Mouse (Mus musculus) liver, adult 2 months (tissue): Measurements from ENCODE around the gene Lefty2. TPM values are rescaled to one million over a fixed set of nuclear protein-coding genes. Genes with fewer than 3 reads are reported as not detected.
A peak's percentile ranks its signal among the peaks of the same experiment; 100 is the strongest.

Source experiments
- DNase-seq: peaks from one replicate; pipeline ENCODE4 v3.0.0-alpha.2; 2011; ENCODE audit warnings: low read depth, low spot score; ENCODE audit errors: extremely low read depth
- H3K27ac ChIP-seq: fragments of 200-500 bp; replicated peaks from 2 replicates; pipeline ENCODE4 v1.5.1; 2012; ENCODE audit warnings: low read depth, mild to moderate bottlenecking, control low read depth, inconsistent platforms, low read length; ENCODE audit not compliant: insufficient read depth
- H3K27me3 ChIP-seq: fragments of 200-500 bp; 2 replicates; pipeline ENCODE4 v1.6.1; 2012; ENCODE audit warnings: mild to moderate bottlenecking, moderate library complexity, low read length, inconsistent platforms; ENCODE audit not compliant: control insufficient read depth, insufficient read depth
- H3K36me3 ChIP-seq: fragments of 200-500 bp; 2 replicates; pipeline ENCODE4 v1.6.1; 2012; ENCODE audit warnings: low read length, inconsistent platforms; ENCODE audit not compliant: control insufficient read depth, insufficient read depth
- H3K4me1 ChIP-seq: fragments of 200-500 bp; 2 replicates; pipeline ENCODE4 v1.6.1; 2011; ENCODE audit warnings: low read length; ENCODE audit not compliant: control insufficient read depth, insufficient read depth
- H3K4me3 ChIP-seq: fragments of 200-500 bp; 2 replicates; pipeline ENCODE4 v1.5.1; 2011; ENCODE audit warnings: low read depth, mild to moderate bottlenecking, control low read depth, low read length, moderate library complexity; ENCODE audit not compliant: insufficient read depth
- H3K79me2 ChIP-seq: fragments of 200-500 bp; 2 replicates; pipeline ENCODE4 v1.6.1; 2012; ENCODE audit warnings: inconsistent platforms, mild to moderate bottlenecking, low read length, moderate library complexity; ENCODE audit not compliant: control insufficient read depth, insufficient read depth
- H3K9ac ChIP-seq: fragments of 200-500 bp; 2 replicates; pipeline ENCODE4 v1.6.1; 2012; ENCODE audit warnings: low read depth, mild to moderate bottlenecking, control low read depth, inconsistent platforms, low read length
- CTCF ChIP-seq: fragments of 200-500 bp; IDR thresholded peaks from 2 replicates; pipeline ENCODE4 v1.5.1; 2011; ENCODE audit warnings: low read depth, low read length, control low read depth
- POLR2A ChIP-seq: fragments of 200-500 bp; IDR thresholded peaks from 2 replicates; pipeline ENCODE4 v1.6.1; 2011; ENCODE audit warnings: low read length, control low read depth; ENCODE audit not compliant: insufficient read depth; ENCODE audit errors: extremely low read depth
- WGBS: fragments of 180-500 bp; shearing (Covaris S2); methylation state at CpG from one replicate; pipeline ENCODE4 v1.1.7; 2018; 5-methylcytosine and 5-hydroxymethylcytosine counted together
- polyA plus RNA-seq: library from polyadenylated mRNA; depleted of rRNA; stranded (reverse); fragments of >200 nt; gene quantifications from 2 replicates; pipeline ENCODE4 v1.2.3, GENCODE M21; 2012
- total RNA-seq: library from RNA; depleted of rRNA; stranded (reverse); fragments of >200 nt; gene quantifications from 2 replicates; pipeline ENCODE4 v1.2.3, GENCODE M21; 2014

Gene Lefty2
- total and polyA plus RNA-seq, 2 experiments, result not detected

GRCm38 (mm10) chr1:180911138-180911537 lies 18.2 kb downstream of the Lefty2 start:
- DNase-seq, result no peak
- no peak overlapping the region for H3K9ac ChIP-seq
- 32% methylated on average over 8 of the region's 8 CpGs for WGBS
- H3K27ac ChIP-seq, result no peak overlapping the region
- no peaks in the 10 kb centered on the region for H3K79me2 ChIP-seq
- TF ChIP-seq CTCF (peak; percentile 27; the same call in 1 of the 2 replicates), POLR2A (no peak)
- no peaks in the 10 kb centered on the region for H3K27me3 ChIP-seq
- no peak overlapping the region for H3K4me3 ChIP-seq
- no peaks in the 10 kb centered on the region for H3K4me1 ChIP-seq
- H3K36me3 ChIP-seq, result no peaks in the 10 kb centered on the region; the same call in 1 of the 2 replicates

DNA sequence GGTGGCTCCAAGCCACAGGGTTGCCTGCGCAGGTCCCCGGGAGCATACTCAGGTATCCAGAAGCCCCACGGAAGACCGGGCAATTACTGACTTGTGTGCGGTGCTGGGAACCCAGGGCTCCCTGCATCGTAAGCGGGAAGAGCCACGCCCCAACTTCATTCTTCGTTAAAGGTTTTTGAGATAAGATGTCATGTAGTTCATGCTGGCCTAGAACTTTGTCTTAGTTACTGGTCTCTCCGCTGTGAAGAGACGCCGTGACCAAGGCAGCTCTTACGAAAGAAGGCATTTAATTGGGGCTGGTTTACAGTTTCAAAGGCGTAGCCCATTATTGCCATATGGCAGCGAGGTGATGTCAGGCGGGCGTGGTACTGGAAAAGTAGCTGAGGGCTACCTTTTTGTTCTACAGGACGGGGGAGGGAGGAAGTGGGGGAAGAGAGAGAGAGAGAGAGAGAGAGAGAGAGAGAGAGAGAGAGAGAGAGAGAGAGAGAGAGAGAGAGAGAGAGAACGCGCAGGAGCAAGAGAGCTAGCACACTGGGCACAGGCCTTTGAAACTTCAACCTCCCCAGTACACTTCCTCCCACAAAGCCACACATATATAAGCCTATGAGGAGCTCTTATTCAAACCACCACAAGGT lies 18.9 kb downstream of the Lefty2 start:
- TF ChIP-seq POLR2A, result no peak
- Histone ChIP-seq H3K27ac (no peak overlapping the region), H3K4me3 (no peak overlapping the region), H3K4me1 (no peaks in the 10 kb centered on the region), H3K9ac (no peak overlapping the region), H3K27me3 (no peaks in the 10 kb centered on the region), H3K36me3 (no peaks in the 10 kb centered on the region; the same call in 1 of the 2 replicates), H3K79me2 (no peaks in the 10 kb centered on the region)
- no peak for DNase-seq
- WGBS, result 62% methylated on average over 20 of the region's 20 CpGs

DNA sequence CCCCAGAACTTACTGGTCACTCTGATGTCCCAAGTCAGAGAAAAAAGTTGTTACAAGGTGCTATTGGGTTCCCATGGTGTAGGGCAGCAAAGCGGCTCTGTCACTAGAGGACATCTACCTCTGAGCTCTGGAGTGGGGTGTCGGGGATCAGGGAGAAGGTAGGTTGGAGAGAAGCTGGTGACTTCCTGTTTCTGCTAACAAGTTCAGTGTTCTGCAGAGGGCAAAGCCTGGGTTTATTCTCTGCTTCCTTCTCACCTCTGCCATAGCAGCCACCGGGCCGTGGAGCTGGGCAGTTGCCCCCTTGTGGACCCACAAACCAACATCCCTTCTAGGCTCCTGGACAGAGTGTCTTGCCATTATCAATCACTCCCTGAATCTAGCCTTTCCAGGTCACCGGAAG lies 19.9 kb downstream of the Lefty2 start:
- Histone ChIP-seq H3K9ac (no peak overlapping the region), H3K27ac (no peak overlapping the region), H3K4me3 (no peak overlapping the region), H3K27me3 (no peaks in the 10 kb centered on the region), H3K36me3 (no peaks in the 10 kb centered on the region), H3K4me1 (no peaks in the 10 kb centered on the region), H3K79me2 (no peaks in the 10 kb centered on the region)
- no peak for DNase-seq
- WGBS, result 89% methylated on average over 5 of the region's 5 CpGs
- no peak for TF ChIP-seq POLR2A
- no peak for TF ChIP-seq CTCF

DNA sequence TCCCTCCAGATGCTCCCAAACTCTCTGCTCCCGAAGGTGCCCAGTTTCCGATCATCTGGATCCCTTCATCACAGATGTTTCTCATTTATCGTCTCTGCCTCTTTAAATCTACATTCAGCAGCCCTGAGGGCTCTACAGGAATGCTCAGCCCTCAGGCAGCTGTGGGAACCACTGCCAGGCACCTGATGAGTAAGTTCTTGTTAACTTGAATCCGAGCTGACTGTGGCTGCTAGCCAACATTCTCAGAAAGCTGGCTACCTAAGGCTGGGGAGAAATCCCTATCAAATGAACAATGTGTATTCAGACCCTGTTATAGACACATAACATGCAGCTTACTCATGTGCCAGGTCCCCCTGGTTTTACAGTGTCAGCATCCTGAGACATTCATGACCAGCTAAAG lies 20.9 kb downstream of the Lefty2 start:
- WGBS, result 75% methylated on average over 4 of the region's 4 CpGs
- Histone ChIP-seq H3K36me3 (no peaks in the 10 kb centered on the region), H3K4me1 (no peaks in the 10 kb centered on the region), H3K27ac (no peak overlapping the region), H3K9ac (no peak overlapping the region), H3K27me3 (no peaks in the 10 kb centered on the region), H3K4me3 (no peak overlapping the region), H3K79me2 (no peaks in the 10 kb centered on the region)
- TF ChIP-seq CTCF, result no peak
- no peak for TF ChIP-seq POLR2A
- DNase-seq, result no peak

DNA sequence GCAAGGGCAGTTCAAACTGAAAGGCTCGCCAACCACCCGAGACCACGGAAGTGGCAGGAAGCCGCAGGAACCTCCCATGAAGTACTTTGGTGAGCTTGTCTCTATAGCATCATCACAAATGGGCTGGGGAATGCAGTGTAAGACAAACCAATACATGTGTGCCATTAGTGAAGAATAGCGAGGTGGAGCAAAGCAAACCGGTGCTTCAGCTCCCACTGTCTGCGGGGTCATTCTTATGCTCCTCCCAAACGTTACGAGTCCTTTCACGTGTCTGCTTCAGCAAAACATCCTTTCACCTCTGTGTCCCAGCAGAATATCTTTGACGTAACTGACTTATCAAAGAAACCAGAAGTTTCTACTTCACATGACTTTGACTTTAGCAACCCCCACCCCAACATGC lies 23.5 kb downstream of the Lefty2 start:
- TF ChIP-seq CTCF (no peak), POLR2A (no peak)
- H3K36me3 ChIP-seq, result no peaks in the 10 kb centered on the region
- WGBS, result 91% methylated on average over 11 of the region's 11 CpGs
- H3K27me3 ChIP-seq, result no peaks in the 10 kb centered on the region
- DNase-seq, result no peak
- no peak overlapping the region for H3K9ac ChIP-seq
- no peak overlapping the region for H3K4me3 ChIP-seq
- H3K4me1 ChIP-seq, result no peaks in the 10 kb centered on the region
- H3K27ac ChIP-seq, result no peak overlapping the region
- H3K79me2 ChIP-seq, result no peaks in the 10 kb centered on the region

- Histone ChIP-seq H3K4me3 (no peak overlapping the region), H3K4me1 (no peaks in the 10 kb centered on the region), H3K9ac (no peak overlapping the region), H3K36me3 (no peaks in the 10 kb centered on the region), H3K27ac (no peak overlapping the region), H3K79me2 (no peaks in the 10 kb centered on the region), H3K27me3 (no peaks in the 10 kb centered on the region)
- 34% methylated on average over 1 of the region's 1 CpGs for WGBS
- TF ChIP-seq CTCF (no peak), POLR2A (no peak)
- DNase-seq, result no peak
Observed at GRCm38 (mm10) chr1:180917053-180917452, 24.1 kb downstream of the Lefty2 start.
